Mouse (Mus musculus): Measurements from ENCODE around the gene Lhfp. TPM values are rescaled to one million over a fixed set of nuclear protein-coding genes. Genes with fewer than 3 reads are reported as not detected.

Lhfp gene
- polyA plus RNA-seq, 1 experiment: 17.8 TPM

- no peaks in the 10 kb centered on the region for H3K36me3 ChIP-seq (ENCODE audit: control insufficient read depth, insufficient read depth)
- H3ac ChIP-seq (ENCODE audit: control insufficient read depth, insufficient read length): no peak overlapping the region
- no peaks in the 10 kb centered on the region for H3K27me3 ChIP-seq (ENCODE audit: control insufficient read depth, insufficient read depth, insufficient read length)
- no peak for TF ChIP-seq TCF3 (IDR thresholded peaks at IDR 0.05; ENCODE audit: insufficient read length, low read depth)
- TF ChIP-seq REST (IDR thresholded peaks at IDR 0.05; ENCODE audit: insufficient read depth, insufficient read length): no peak
- no peak for TF ChIP-seq MAX (IDR thresholded peaks at IDR 0.05; ENCODE audit: low read depth)
- TF ChIP-seq CEBPB (IDR thresholded peaks at IDR 0.05; ENCODE audit: insufficient read depth, poor library complexity, severe bottlenecking): no peak
- TF ChIP-seq POLR2A (IDR thresholded peaks at IDR 0.05; ENCODE audit: insufficient read length, low read depth): no peak
- TF ChIP-seq POLR2AphosphoS2 (IDR thresholded peaks at IDR 0.05; ENCODE audit: insufficient read length, low read depth): no peak
- no peak for TF ChIP-seq USF1 (IDR thresholded peaks at IDR 0.05; ENCODE audit: low read depth)
- no peak for TF ChIP-seq TCF12 (IDR thresholded peaks at IDR 0.05; ENCODE audit: insufficient read depth, poor library complexity, severe bottlenecking)
- no peak for TF ChIP-seq MYOD1 (IDR thresholded peaks at IDR 0.05; ENCODE audit: control insufficient read depth in 1 of 3, insufficient read length in 2 of 3, low read depth in 2 of 3)
- no peak for TF ChIP-seq E2F4 (IDR thresholded peaks at IDR 0.05; ENCODE audit: insufficient read depth)
- no peak for TF ChIP-seq SRF (IDR thresholded peaks at IDR 0.05; ENCODE audit: control insufficient read depth, insufficient read length, low read depth)
- H3K79me2 ChIP-seq (ENCODE audit: control insufficient read depth, insufficient read depth): peaks cover 15% of the 10 kb centered on the region
- no peak overlapping the region for H3K4me3 ChIP-seq
- H3K4me2 ChIP-seq (ENCODE audit: low read depth): no peak overlapping the region
Measured at GRCm38 (mm10) chr3:53039746-53040145, 1.6 kb upstream of the Lhfp start.

DNA sequence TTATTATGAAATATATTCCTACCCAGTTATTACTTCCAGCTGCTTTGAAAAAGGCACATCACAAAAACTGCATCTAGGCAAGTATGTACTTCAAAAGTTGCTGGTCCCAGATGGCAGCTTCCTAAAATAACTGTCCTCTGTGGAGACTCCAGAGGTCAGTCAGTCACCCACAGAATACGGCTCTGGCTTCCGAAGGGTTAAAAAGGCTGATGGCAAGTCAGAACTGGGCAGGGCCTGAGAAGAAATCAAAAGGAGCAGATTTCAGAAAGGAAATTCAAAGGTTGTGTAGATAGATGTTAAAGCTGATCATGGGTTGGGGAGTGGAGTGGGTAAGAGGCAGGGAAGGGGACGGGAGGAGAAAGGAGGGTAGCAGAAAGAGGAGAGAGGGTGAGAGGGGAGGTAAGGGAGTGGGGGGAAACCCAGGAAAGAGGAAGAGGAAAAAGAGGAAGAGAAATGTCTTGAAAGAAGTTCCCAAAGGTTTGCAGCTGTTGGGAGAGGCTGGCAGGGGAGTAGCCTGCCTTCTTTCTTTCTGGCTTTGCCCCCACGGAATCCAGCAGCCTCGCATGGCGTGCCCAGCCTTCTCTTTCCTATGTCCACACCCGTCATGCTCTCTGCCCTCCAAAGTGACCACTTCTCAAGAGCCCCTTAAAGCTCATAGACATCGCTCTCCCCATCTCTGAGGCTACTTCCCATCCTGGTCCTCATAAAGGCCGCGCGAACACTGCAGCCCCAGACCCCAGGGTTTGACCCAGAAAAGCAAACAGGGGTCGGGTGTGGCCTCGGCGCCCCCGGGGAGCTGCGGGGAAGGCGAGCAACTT, 526 bp upstream of the Lhfp start:
- H3K36me3 ChIP-seq (ENCODE audit: control insufficient read depth, insufficient read depth): no peaks in the 10 kb centered on the region
- H3ac ChIP-seq (ENCODE audit: control insufficient read depth, insufficient read length): peak overlapping the region; percentile 45
- H3K79me2 ChIP-seq (ENCODE audit: control insufficient read depth, insufficient read depth): peaks cover 25% of the 10 kb centered on the region
- no peak for TF ChIP-seq POLR2AphosphoS2 (IDR thresholded peaks at IDR 0.05; ENCODE audit: insufficient read length, low read depth)
- TF ChIP-seq MYOD1 (IDR thresholded peaks at IDR 0.05; ENCODE audit: control insufficient read depth in 1 of 3, insufficient read length in 2 of 3, low read depth in 2 of 3): peak in 1 of 3 experiments; percentile 31
- peak overlapping the region; percentile 75 for H3K4me3 ChIP-seq
- H3K27me3 ChIP-seq (ENCODE audit: control insufficient read depth, insufficient read depth, insufficient read length): no peaks in the 10 kb centered on the region
- peak overlapping the region; percentile 88 for H3K4me2 ChIP-seq (ENCODE audit: low read depth)

GRCm38 (mm10) chr3:53042240-53042567, 876 bp downstream of the Lhfp start:
- peak overlapping the region; percentile 94 for H3K4me2 ChIP-seq (ENCODE audit: low read depth)
- no peaks in the 10 kb centered on the region for H3K36me3 ChIP-seq (ENCODE audit: control insufficient read depth, insufficient read depth)
- TF ChIP-seq MYOG (IDR thresholded peaks at IDR 0.05; ENCODE audit: control insufficient read depth in 1 of 3, insufficient read depth in 1 of 3, insufficient read length in 2 of 3, low read depth in 2 of 3) (no peak), REST (IDR thresholded peaks at IDR 0.05; ENCODE audit: insufficient read depth, insufficient read length) (no peak), E2F4 (IDR thresholded peaks at IDR 0.05; ENCODE audit: insufficient read depth) (no peak), POLR2AphosphoS2 (IDR thresholded peaks at IDR 0.05; ENCODE audit: insufficient read length, low read depth) (no peak), MYOD1 (IDR thresholded peaks at IDR 0.05; ENCODE audit: control insufficient read depth in 1 of 3, insufficient read length in 2 of 3, low read depth in 2 of 3) (no peak), TCF12 (IDR thresholded peaks at IDR 0.05; ENCODE audit: insufficient read depth, poor library complexity, severe bottlenecking) (no peak), TCF3 (IDR thresholded peaks at IDR 0.05; ENCODE audit: insufficient read length, low read depth) (no peak), SRF (IDR thresholded peaks at IDR 0.05; ENCODE audit: control insufficient read depth, insufficient read length, low read depth) (no peak)
- no peaks in the 10 kb centered on the region for H3K27me3 ChIP-seq (ENCODE audit: control insufficient read depth, insufficient read depth, insufficient read length)
- H3K79me2 ChIP-seq (ENCODE audit: control insufficient read depth, insufficient read depth): peaks cover 36% of the 10 kb centered on the region
- H3ac ChIP-seq (ENCODE audit: control insufficient read depth, insufficient read length): peak overlapping the region; percentile 45
- H3K4me3 ChIP-seq: peak overlapping the region; percentile 75

DNA sequence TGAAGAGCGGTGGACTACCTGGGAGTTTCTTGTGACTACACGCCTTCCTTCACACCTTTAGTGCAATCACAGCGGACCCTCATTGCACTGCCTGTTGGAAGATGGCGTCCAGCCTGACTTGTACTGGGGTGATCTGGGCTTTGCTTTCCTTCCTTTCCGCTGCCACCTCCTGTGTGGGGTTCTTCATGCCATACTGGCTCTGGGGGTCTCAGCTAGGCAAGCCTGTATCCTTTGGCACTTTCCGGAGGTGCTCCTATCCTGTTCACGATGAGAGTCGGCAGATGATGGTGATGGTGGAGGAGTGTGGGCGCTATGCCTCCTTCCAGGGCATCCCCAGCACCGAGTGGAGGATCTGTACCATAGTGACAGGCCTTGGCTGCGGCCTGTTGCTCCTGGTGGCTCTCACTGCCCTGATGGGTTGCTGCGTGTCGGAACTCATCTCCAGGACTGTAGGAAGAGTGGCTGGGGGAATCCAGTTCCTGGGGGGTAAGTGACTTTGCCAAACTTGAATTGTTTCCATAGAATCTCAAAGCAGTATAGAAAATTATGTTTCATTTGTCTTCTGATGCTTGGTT, 2.0 kb downstream of the Lhfp start:
- TF ChIP-seq POLR2A (IDR thresholded peaks at IDR 0.05; ENCODE audit: insufficient read length, low read depth) (no peak), CEBPB (IDR thresholded peaks at IDR 0.05; ENCODE audit: insufficient read depth, poor library complexity, severe bottlenecking) (no peak), SRF (IDR thresholded peaks at IDR 0.05; ENCODE audit: control insufficient read depth, insufficient read length, low read depth) (no peak), E2F4 (IDR thresholded peaks at IDR 0.05; ENCODE audit: insufficient read depth) (no peak), MYOG (IDR thresholded peaks at IDR 0.05; ENCODE audit: control insufficient read depth in 1 of 3, insufficient read depth in 1 of 3, insufficient read length in 2 of 3, low read depth in 2 of 3) (no peak), POLR2AphosphoS2 (IDR thresholded peaks at IDR 0.05; ENCODE audit: insufficient read length, low read depth) (no peak), MYOD1 (IDR thresholded peaks at IDR 0.05; ENCODE audit: control insufficient read depth in 1 of 3, insufficient read length in 2 of 3, low read depth in 2 of 3) (no peak), USF1 (IDR thresholded peaks at IDR 0.05; ENCODE audit: low read depth) (no peak), TCF12 (IDR thresholded peaks at IDR 0.05; ENCODE audit: insufficient read depth, poor library complexity, severe bottlenecking) (no peak), REST (IDR thresholded peaks at IDR 0.05; ENCODE audit: insufficient read depth, insufficient read length) (no peak), MAX (IDR thresholded peaks at IDR 0.05; ENCODE audit: low read depth) (no peak), TCF3 (IDR thresholded peaks at IDR 0.05; ENCODE audit: insufficient read length, low read depth) (no peak)
- Histone ChIP-seq H3K79me2 (ENCODE audit: control insufficient read depth, insufficient read depth) (peaks cover 46% of the 10 kb centered on the region), H3K4me2 (ENCODE audit: low read depth) (peak overlapping the region; percentile 94), H3K4me3 (no peak overlapping the region), H3K36me3 (ENCODE audit: control insufficient read depth, insufficient read depth) (peaks cover 5% of the 10 kb centered on the region), H3K27me3 (ENCODE audit: control insufficient read depth, insufficient read depth, insufficient read length) (no peaks in the 10 kb centered on the region), H3ac (ENCODE audit: control insufficient read depth, insufficient read length) (no peak overlapping the region)

- Histone ChIP-seq H3K4me3 (no peak overlapping the region), H3K4me2 (ENCODE audit: low read depth) (peak overlapping the region; percentile 28), H3K79me2 (ENCODE audit: control insufficient read depth, insufficient read depth) (peaks cover 54% of the 10 kb centered on the region), H3K36me3 (ENCODE audit: control insufficient read depth, insufficient read depth) (peaks cover 5% of the 10 kb centered on the region), H3K27me3 (ENCODE audit: control insufficient read depth, insufficient read depth, insufficient read length) (no peaks in the 10 kb centered on the region), H3ac (ENCODE audit: control insufficient read depth, insufficient read length) (no peak overlapping the region)
- TF ChIP-seq TCF3 (IDR thresholded peaks at IDR 0.05; ENCODE audit: insufficient read length, low read depth) (no peak), TCF12 (IDR thresholded peaks at IDR 0.05; ENCODE audit: insufficient read depth, poor library complexity, severe bottlenecking) (no peak), USF1 (IDR thresholded peaks at IDR 0.05; ENCODE audit: low read depth) (no peak), E2F4 (IDR thresholded peaks at IDR 0.05; ENCODE audit: insufficient read depth) (no peak), CEBPB (IDR thresholded peaks at IDR 0.05; ENCODE audit: insufficient read depth, poor library complexity, severe bottlenecking) (no peak), POLR2A (IDR thresholded peaks at IDR 0.05; ENCODE audit: insufficient read length, low read depth) (no peak), MAX (IDR thresholded peaks at IDR 0.05; ENCODE audit: low read depth) (no peak), MYOD1 (IDR thresholded peaks at IDR 0.05; ENCODE audit: control insufficient read depth in 1 of 3, insufficient read length in 2 of 3, low read depth in 2 of 3) (no peak), SRF (IDR thresholded peaks at IDR 0.05; ENCODE audit: control insufficient read depth, insufficient read length, low read depth) (no peak)
Measured at GRCm38 (mm10) chr3:53044238-53044637, 2.9 kb downstream of the Lhfp start.

All from myocyte (in vitro differentiated cells).